22 mouse cellular contexts compared by ENCODE assay signal in the genomic region with DNA sequence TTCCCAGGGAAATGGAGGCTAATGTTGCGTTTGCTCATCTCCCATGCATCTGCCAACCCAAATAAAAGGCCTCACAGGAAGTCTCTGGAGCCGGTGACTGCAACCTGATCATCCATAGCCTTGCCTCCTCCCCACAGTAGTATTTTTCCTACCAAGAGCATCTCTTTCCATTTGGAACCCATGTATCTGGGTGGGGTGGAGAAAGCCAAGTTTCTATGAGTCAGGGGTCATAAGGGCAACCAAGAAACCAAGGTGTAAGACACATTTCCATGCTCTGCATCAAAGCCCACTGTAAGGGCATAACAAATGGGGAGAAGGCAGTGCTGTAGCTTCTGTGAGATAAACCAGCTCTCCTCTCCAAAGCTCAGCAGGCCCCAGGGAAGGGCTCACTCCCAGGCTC. TPM values are rescaled to one million over a fixed set of nuclear protein-coding genes. Genes with fewer than 3 reads are reported as not detected.
A peak's percentile ranks its signal among the peaks of the same experiment; 100 is the strongest.
DNase-seq lines count a peak whose midpoint lies in the region; ATAC-seq lines count a peak whose summit lies in the region.
"Had no signal": no experiment of that assay in that cellular context is flagged by ENCODE, and none has a peak within 500 bp of the region (broad histone marks: within the 10 kb centered on the region; RNA-seq: fewer than 3 reads in every experiment).

No protein-coding gene starts in this region.

- H3K4me3 ChIP-seq in hindbrain, embryonic 13.5 days, result no peak overlapping the region
- no peak overlapping the region for H3K4me3 ChIP-seq in hindbrain, embryonic 14.5 days (replicated peaks; ENCODE audit: low read length)
- no peak overlapping the region for H3K4me3 ChIP-seq in limb, embryonic 13.5 days
- H3K4me3 ChIP-seq in limb, embryonic 10.5 days, result no peak overlapping the region
- H3K4me3 ChIP-seq: embryonic facial prominence, embryonic 12.5 days; heart, adult 2 months; heart, embryonic 15.5 days; hindbrain, embryonic 10.5 days had no signal

- WGBS in hindbrain, embryonic 13.5 days, result 86% methylated on average over 2 of the region's 2 CpGs
- 75% methylated on average over 2 of the region's 2 CpGs for WGBS in hindbrain, embryonic 14.5 days
- WGBS in limb, embryonic 13.5 days, result 68% methylated on average over 2 of the region's 2 CpGs
- WGBS in limb, embryonic 10.5 days, result 64% methylated on average over 2 of the region's 2 CpGs

- no peaks in the 10 kb centered on the region for H3K36me3 ChIP-seq in hindbrain, embryonic 13.5 days
- no peaks in the 10 kb centered on the region for H3K36me3 ChIP-seq in hindbrain, embryonic 14.5 days (replicated peaks; ENCODE audit: control insufficient read depth, insufficient read depth)
- no peaks in the 10 kb centered on the region for H3K36me3 ChIP-seq in limb, embryonic 13.5 days
- H3K36me3 ChIP-seq in limb, embryonic 10.5 days, result no peaks in the 10 kb centered on the region
- H3K36me3 ChIP-seq: embryonic facial prominence, embryonic 12.5 days; G1E; heart, embryonic 15.5 days; hindbrain, embryonic 10.5 days had no signal

- no peaks in the 10 kb centered on the region for H3K9me3 ChIP-seq in hindbrain, embryonic 13.5 days
- no peaks in the 10 kb centered on the region for H3K9me3 ChIP-seq in hindbrain, embryonic 14.5 days (ENCODE audit: control insufficient read depth, low read length)
- H3K9me3 ChIP-seq in limb, embryonic 13.5 days, result no peaks in the 10 kb centered on the region
- H3K9me3 ChIP-seq in limb, embryonic 10.5 days (replicated peaks), result no peaks in the 10 kb centered on the region
- H3K9me3 ChIP-seq: embryonic facial prominence, embryonic 12.5 days; G1E; heart, embryonic 15.5 days; hindbrain, embryonic 10.5 days had no signal

- DNase-seq in hindbrain, embryonic 14.5 days (ENCODE audit: low spot score), result no peak
- DNase-seq in limb, embryonic 10.5 days (ENCODE audit: low spot score), result no peak
- peak; percentile 75 for DNase-seq in MN1 (ENCODE audit: low spot score)
- DNase-seq in ovary, postnatal 36 days (ENCODE audit: low spot score), result no peak
- no peak for DNase-seq in heart, postnatal 10 days
- DNase-seq: adrenal gland, adult 2 months; adrenal gland, postnatal 25 days; cerebellum, adult 18-20 months; cerebellum, postnatal 10 days; gastrocnemius, postnatal 14 days; heart, adult 2 months had no signal

- H3K27ac ChIP-seq in hindbrain, embryonic 13.5 days, result no peak overlapping the region
- H3K27ac ChIP-seq in hindbrain, embryonic 14.5 days, result no peak overlapping the region
- no peak overlapping the region for H3K27ac ChIP-seq in limb, embryonic 13.5 days
- no peak overlapping the region for H3K27ac ChIP-seq in limb, embryonic 10.5 days
- H3K27ac ChIP-seq: embryonic facial prominence, embryonic 12.5 days; heart, adult 2 months; heart, embryonic 15.5 days; hindbrain, embryonic 10.5 days had no signal

- 0 out of 2 replicates have a peak overlapping the region, but pooled peaks have one; percentile 3 for H3K9ac ChIP-seq in hindbrain, embryonic 13.5 days
- no peak overlapping the region for H3K9ac ChIP-seq in hindbrain, embryonic 14.5 days
- H3K9ac ChIP-seq in limb, embryonic 13.5 days, result 0 out of 2 replicates have a peak overlapping the region, but pooled peaks have one; percentile 25
- H3K9ac ChIP-seq: embryonic facial prominence, embryonic 12.5 days; heart, embryonic 15.5 days had no signal

- no peak overlapping the region for H3K4me2 ChIP-seq in hindbrain, embryonic 13.5 days
- H3K4me2 ChIP-seq in hindbrain, embryonic 14.5 days (replicated peaks), result no peak overlapping the region
- H3K4me2 ChIP-seq in limb, embryonic 13.5 days (replicated peaks), result no peak overlapping the region
- H3K4me2 ChIP-seq: embryonic facial prominence, embryonic 12.5 days; heart, embryonic 11.5 days; heart, embryonic 15.5 days had no signal

- H3K27me3 ChIP-seq in hindbrain, embryonic 13.5 days, result no peaks in the 10 kb centered on the region
- no peaks in the 10 kb centered on the region for H3K27me3 ChIP-seq in hindbrain, embryonic 14.5 days (ENCODE audit: control insufficient read depth, insufficient read depth, low read length)
- 0 out of 2 replicates have a peak, but pooled peaks cover 4% of the 10 kb centered on the region for H3K27me3 ChIP-seq in limb, embryonic 13.5 days
- no peaks in the 10 kb centered on the region for H3K27me3 ChIP-seq in limb, embryonic 10.5 days (ENCODE audit: low read depth, poor library complexity, severe bottlenecking)
- H3K27me3 ChIP-seq: embryonic facial prominence, embryonic 12.5 days had no signal

- no peak for ATAC-seq in hindbrain, embryonic 13.5 days (ENCODE audit: low FRiP score)
- no peak for ATAC-seq in hindbrain, embryonic 14.5 days (ENCODE audit: low FRiP score)
- no peak for ATAC-seq in limb, embryonic 13.5 days (ENCODE audit: low FRiP score, low read depth)
- ATAC-seq: CD4-positive, CD25-positive, alpha-beta regulatory T cell, adult 4 months; forebrain, embryonic 16.5 days; hindbrain, embryonic 16.5 days; inflammation-experienced regulatory T-cells, adult 6 months had no signal

- intact Hi-C loops in heart, postnatal 10 days (cut with DNase I), result no loop called here

- peaks cover 18% of the 10 kb centered on the region for H3K4me1 ChIP-seq in hindbrain, embryonic 13.5 days (replicated peaks)
- H3K4me1 ChIP-seq in hindbrain, embryonic 14.5 days (replicated peaks; ENCODE audit: control insufficient read depth, insufficient read depth, low read length), result peaks cover 14% of the 10 kb centered on the region
- H3K4me1 ChIP-seq in limb, embryonic 13.5 days, result peaks cover 14% of the 10 kb centered on the region
- H3K4me1 ChIP-seq in limb, embryonic 10.5 days, result peaks cover 19% of the 10 kb centered on the region

RNA-seq across cellular contexts. Expression of a gene that starts 3.6 kb away (rescaled TPM):
- 45.4 and 45.6 TPM in 2 replicates for polyA plus RNA-seq in hindbrain, embryonic 13.5 days (2015; fragmentation: Nextera tagmentation; extraction: Ambion mirVana)
- 46.0 and 47.4 TPM in 2 replicates for polyA plus RNA-seq in hindbrain, embryonic 14.5 days (2014; fragmentation: Nextera tagmentation; extraction: Ambion mirVana)
- polyA plus RNA-seq in limb, embryonic 13.5 days (2015; fragmentation: Nextera tagmentation; extraction: Ambion mirVana), result 50.0 and 50.1 TPM in 2 replicates
- 60.8 and 67.6 TPM in 2 replicates for polyA plus RNA-seq in limb, embryonic 10.5 days (2016; fragmentation: Nextera tagmentation; extraction: Ambion mirVana)
- total RNA-seq in heart, postnatal 10 days (2021), result 10 to 100 TPM; 60.6 to 62.4 TPM

RNA-seq across cellular contexts. Expression of a gene that starts 22.9 kb away (rescaled TPM):
- 2.7 and 2.8 TPM in 2 replicates for polyA plus RNA-seq in hindbrain, embryonic 13.5 days (2015; fragmentation: Nextera tagmentation; extraction: Ambion mirVana)
- 5.2 and 5.6 TPM in 2 replicates for polyA plus RNA-seq in hindbrain, embryonic 14.5 days (2014; fragmentation: Nextera tagmentation; extraction: Ambion mirVana)
- polyA plus RNA-seq in limb, embryonic 13.5 days (2015; fragmentation: Nextera tagmentation; extraction: Ambion mirVana), result 2.2 TPM in 2 replicates
- polyA plus RNA-seq in limb, embryonic 10.5 days (2016; fragmentation: Nextera tagmentation; extraction: Ambion mirVana), result 1.4 and 1.6 TPM in 2 replicates
- total RNA-seq in heart, postnatal 10 days (2021), result 10 to 100 TPM; 18.3 to 20.1 TPM

RNA-seq across cellular contexts. Expression of a gene that starts 23.2 kb away (rescaled TPM):
- 3.9 and 4.0 TPM in 2 replicates for polyA plus RNA-seq in hindbrain, embryonic 13.5 days (2015; fragmentation: Nextera tagmentation; extraction: Ambion mirVana)
- polyA plus RNA-seq in hindbrain, embryonic 14.5 days (2014; fragmentation: Nextera tagmentation; extraction: Ambion mirVana), result 2.5 and 2.9 TPM in 2 replicates
- polyA plus RNA-seq in limb, embryonic 13.5 days (2015; fragmentation: Nextera tagmentation; extraction: Ambion mirVana), result 0.15 and 0.24 TPM in 2 replicates
- polyA plus RNA-seq in limb, embryonic 10.5 days (2016; fragmentation: Nextera tagmentation; extraction: Ambion mirVana), result 0.75 and 0.88 TPM in 2 replicates
- total RNA-seq in heart, postnatal 10 days (2021), result under 1 TPM; 0.14 to 0.22 TPM
- polyA plus RNA-seq: adrenal gland, adult 2 months; CD4-positive, CD25-positive, alpha-beta regulatory T cell, adult 4 months had no signal
